Mouse (Mus musculus): Measurements from ENCODE around the gene Cdk20.

DNA sequence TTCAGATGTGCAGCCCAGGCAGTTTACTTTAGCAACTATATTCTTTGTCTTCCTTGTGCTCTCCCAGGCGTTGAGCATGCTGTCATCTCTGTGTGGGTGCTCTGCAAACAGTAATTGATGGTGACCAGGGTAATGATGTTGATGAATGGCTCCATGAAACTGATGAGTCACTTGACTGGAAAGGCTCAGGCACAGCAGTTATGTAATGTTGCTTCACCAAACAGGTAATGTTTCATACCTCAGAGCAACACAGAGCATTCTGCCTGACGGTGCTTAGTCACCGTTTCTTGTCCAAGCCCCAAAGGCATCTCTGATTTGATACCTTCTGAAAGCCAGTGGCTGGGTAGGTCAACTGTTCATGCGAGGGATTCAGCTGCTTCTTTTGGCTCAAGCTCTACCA lies 43.7 kb upstream of the Cdk20 start:
- TF ChIP-seq CTCF (IDR thresholded peaks at IDR 0.05; ENCODE audit: low read depth) (no peak), EP300 (IDR thresholded peaks at IDR 0.05; ENCODE audit: low read depth) (no peak)

Data from liver, embryonic 14.5 days (tissue).